Mouse (Mus musculus): ENCODE measurements around the gene Tes3-ps.

GRCm38 (mm10) chr13:49530636-49531035 is 37.5 kb downstream of the Tes3-ps start:
- no peak for TF ChIP-seq POLR2A (IDR thresholded peaks at IDR 0.05; ENCODE audit: borderline replicate concordance, extremely low read depth, insufficient read depth, insufficient read length, poor library complexity, severe bottlenecking)
- TF ChIP-seq CTCF (IDR thresholded peaks at IDR 0.05; ENCODE audit: borderline replicate concordance, extremely low read depth, insufficient read depth, insufficient read length), result no peak

Measured in brain, embryonic 14.5 days (tissue).